Mouse (Mus musculus) testis, adult 2 months (tissue): ENCODE results near the gene Sncb. TPM values are rescaled to one million over a fixed set of nuclear protein-coding genes. Genes with fewer than 3 reads are reported as not detected.
"Not testable (repeated sequence)": the region's sequence is repeated elsewhere in the genome, so short reads cannot be mapped to it uniquely, and the experiment has no call there.

Experiments used
- H3K27ac ChIP-seq: fragments of 200-500 bp; 2 replicates; pipeline ENCODE4 v1.5.1; 2012; ENCODE audit warnings: low read depth, low read length; ENCODE audit not compliant: control insufficient read depth, insufficient read depth
- H3K27me3 ChIP-seq: fragments of 200-500 bp; 2 replicates; pipeline ENCODE4 v1.6.1; 2012; ENCODE audit warnings: mild to moderate bottlenecking, low read length, moderate library complexity; ENCODE audit not compliant: control insufficient read depth, insufficient read depth
- H3K36me3 ChIP-seq: fragments of 200-500 bp; 2 replicates; pipeline ENCODE4 v1.6.1; 2012; ENCODE audit warnings: mild to moderate bottlenecking, low read length; ENCODE audit not compliant: control insufficient read depth, insufficient read depth
- H3K4me1 ChIP-seq: fragments of 200-500 bp; 2 replicates; pipeline ENCODE4 v1.6.1; 2012; ENCODE audit warnings: low read length; ENCODE audit not compliant: control insufficient read depth, insufficient read depth
- H3K4me3 ChIP-seq: fragments of 200-500 bp; 2 replicates; pipeline ENCODE4 v1.5.1; 2012; ENCODE audit warnings: low read depth, mild to moderate bottlenecking, low read length, moderate library complexity, mixed read lengths; ENCODE audit not compliant: control insufficient read depth
- CTCF ChIP-seq: fragments of 200-500 bp; IDR thresholded peaks from 2 replicates; pipeline ENCODE4 v1.5.1; 2012; ENCODE audit warnings: low read depth, mild to moderate bottlenecking, inconsistent platforms, low read length, moderate library complexity; ENCODE audit not compliant: control insufficient read depth, insufficient read depth, insufficient replicate concordance
- POLR2A ChIP-seq: fragments of 200-500 bp; IDR thresholded peaks from 2 replicates; pipeline ENCODE4 v1.6.1; 2012; ENCODE audit warnings: low read depth, mild to moderate bottlenecking, inconsistent platforms, low read length, moderate library complexity; ENCODE audit not compliant: control insufficient read depth
- polyA plus RNA-seq: library from polyadenylated mRNA; depleted of rRNA; stranded (reverse); fragments of >200 nt; gene quantifications from 2 replicates; pipeline ENCODE4 v1.2.3, GENCODE M21; 2012

Sncb gene
- polyA plus RNA-seq, 1 experiment = 2.0 TPM

DNA sequence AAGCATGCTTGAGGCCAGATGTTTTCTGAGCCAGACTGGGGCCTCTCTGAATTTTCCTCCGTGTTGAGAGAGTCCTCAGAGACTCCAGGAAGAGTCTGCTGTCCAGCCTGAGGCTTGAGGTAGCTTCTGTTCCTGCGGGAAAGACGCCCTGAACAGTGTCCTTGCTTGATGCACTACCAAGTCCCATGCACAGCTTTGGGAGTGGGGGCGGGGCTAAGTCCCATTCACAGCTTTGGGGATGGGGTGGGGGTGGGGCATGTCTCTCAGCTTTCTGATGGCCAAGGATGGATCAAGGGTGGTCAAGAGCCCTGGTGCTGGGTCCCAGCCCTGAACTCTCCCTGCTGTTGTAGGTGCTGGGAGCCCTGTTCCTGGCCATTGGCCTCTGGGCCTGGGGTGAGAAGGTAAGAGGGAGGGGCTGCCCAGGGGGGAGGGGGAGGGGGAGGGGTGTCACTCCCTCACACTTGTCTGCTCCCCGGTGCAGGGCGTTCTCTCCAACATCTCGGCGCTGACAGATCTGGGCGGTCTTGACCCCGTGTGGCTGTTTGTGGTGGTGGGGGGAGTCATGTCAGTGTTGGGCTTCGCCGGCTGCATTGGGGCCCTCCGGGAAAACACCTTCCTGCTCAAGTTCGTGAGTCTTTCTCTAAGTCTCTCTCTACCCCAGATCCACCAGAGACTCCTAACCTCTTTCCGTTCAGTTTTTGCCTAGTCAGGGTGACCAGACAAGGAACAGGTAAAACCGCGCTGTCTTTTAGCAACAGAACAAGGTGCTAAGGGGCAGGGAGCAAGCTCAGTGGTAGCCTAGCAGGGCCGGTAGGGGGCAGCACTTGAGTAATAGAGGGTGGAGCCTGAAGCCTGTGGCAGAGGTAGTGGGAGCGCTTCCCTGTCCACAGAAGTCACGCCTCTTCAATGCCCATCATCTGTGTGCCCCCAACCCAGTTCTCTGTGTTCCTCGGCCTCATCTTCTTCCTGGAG lies 26.1 kb upstream of the Sncb start:
- no peaks in the 10 kb centered on the region for H3K27me3 ChIP-seq
- H3K4me3 ChIP-seq = no peak overlapping the region
- peaks cover 16% of the 10 kb centered on the region for H3K4me1 ChIP-seq
- peak; percentile 72 for TF ChIP-seq CTCF
- no peak for TF ChIP-seq POLR2A
- H3K36me3 ChIP-seq = no peaks in the 10 kb centered on the region
- H3K27ac ChIP-seq = no peak overlapping the region

DNA sequence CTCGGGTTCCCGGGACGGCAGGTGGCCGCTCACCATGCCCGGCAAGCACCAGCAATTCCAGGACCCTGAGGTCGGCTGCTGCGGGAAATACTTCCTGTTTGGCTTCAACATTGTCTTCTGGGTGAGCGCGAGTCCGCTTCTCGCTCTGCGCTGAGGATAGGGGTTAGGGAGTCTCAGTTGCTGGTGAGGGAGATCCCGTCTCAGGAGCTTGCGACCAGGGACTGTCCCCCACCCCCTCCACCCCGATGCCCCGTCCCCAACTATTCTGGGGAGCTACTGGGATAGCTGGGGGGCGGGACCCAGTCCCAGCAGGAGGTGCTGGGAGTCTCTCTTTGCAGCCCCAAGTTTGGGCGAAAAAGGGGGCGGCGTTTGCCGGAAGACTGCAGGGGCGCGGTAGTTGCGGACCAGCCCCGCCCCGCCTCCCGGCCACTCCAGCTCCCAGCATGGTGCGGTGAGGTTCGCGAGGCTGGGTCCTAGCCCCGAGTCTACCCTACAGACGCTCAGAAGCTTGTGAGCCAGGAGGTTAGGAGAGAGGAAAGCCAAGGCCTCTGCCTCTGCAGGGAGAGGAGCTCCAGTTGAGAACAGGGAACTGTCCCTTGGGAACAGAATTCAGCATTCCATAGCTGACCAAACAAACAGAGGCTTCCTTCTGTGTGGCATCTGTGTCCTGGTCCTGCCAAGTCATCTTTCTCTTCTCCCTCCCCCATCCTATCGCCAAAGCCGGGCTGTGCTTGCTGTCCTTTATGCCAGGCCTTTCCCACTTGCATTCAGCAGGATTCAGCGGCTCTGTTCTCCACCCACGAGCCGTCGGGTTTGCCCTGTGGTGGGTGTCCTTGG lies 23.4 kb upstream of the Sncb start:
- Histone ChIP-seq H3K4me3 (peak overlapping the region; percentile 81), H3K27ac (peak overlapping the region; percentile 26; the same call in 1 of the 2 replicates), H3K36me3 (no peaks in the 10 kb centered on the region), H3K27me3 (no peaks in the 10 kb centered on the region), H3K4me1 (peaks cover 16% of the 10 kb centered on the region)
- no peak; the same call in 1 of the 2 replicates for TF ChIP-seq POLR2A
- no peak for TF ChIP-seq CTCF

DNA sequence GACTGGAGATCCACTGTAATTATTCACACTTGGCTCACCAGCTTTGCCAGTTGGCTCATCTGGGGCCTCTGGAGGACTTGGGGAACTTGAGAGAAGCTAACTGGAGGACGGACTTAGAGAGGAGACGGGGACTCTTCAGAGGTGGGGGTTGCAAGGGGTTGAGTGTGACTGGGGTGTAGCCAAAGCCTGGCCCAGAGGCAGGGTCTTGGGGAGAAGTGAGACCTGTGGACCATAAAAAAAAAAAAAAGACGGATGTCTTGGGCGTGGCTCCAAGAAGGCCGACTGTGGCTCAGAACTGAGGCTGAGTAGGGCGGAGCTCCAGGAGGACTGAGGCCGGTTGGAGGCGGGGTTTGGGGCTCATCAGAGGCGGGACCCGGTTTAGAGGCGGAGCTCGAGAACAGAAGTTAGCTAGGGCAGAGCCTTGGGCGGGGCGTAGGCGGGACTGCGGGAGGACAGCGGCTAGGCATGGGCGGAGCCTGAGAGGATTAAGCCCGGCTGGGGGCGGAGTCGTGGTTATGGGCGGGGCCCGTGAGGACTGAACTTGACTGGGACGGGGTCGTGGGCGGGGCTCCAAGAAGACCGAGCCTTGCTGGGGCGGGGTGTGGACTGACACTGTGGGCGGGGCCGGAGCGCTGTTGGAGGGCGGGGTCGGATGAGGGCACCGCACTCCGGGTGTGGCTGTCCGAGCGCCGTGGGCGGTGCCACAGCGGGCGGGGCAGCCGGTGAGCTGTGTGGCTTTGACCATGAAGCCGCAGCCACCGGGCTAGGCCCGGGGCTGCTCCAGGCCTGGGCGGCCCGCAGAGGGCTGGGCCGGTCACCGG lies 22.6 kb upstream of the Sncb start, which contains the start of gene Tspan17:
Gene Tspan17 (plus strand): TSS at position 638 of the 821 bp plus-strand sequence.
- Histone ChIP-seq H3K27me3 (no peaks in the 10 kb centered on the region), H3K36me3 (no peaks in the 10 kb centered on the region), H3K4me1 (peaks cover 16% of the 10 kb centered on the region), H3K4me3 (peak within 1 kb of the TSS; percentile 81), H3K27ac (peak within 1 kb of the TSS; percentile 26; the same call in 1 of the 2 replicates)
- TF ChIP-seq POLR2A = peak; percentile 54
- no peak for TF ChIP-seq CTCF

DNA sequence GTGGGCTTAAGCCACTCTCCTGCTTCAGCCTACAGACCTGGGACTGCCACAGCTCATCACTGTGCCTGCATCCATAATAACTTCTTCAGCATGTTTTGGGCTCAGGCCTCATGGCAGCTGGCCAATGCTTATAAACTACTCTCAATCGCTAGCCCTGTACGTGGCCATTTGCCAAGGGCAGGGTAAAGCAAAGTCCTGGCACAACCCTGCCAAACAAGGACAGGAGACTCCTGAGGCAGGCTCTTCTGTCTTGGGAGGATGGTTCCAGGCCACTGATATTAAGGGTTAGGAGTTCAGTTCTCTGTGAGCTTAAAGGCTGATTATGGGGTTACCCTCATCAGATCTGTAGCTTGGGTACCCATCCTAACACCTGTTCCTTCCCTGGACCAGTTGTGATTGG lies 21.2 kb upstream of the Sncb start:
- H3K27ac ChIP-seq, H3K27me3 ChIP-seq, H3K36me3 ChIP-seq, H3K4me3 ChIP-seq: not testable (repeated sequence)
- peaks cover 11% of the 10 kb centered on the region for H3K4me1 ChIP-seq

DNA sequence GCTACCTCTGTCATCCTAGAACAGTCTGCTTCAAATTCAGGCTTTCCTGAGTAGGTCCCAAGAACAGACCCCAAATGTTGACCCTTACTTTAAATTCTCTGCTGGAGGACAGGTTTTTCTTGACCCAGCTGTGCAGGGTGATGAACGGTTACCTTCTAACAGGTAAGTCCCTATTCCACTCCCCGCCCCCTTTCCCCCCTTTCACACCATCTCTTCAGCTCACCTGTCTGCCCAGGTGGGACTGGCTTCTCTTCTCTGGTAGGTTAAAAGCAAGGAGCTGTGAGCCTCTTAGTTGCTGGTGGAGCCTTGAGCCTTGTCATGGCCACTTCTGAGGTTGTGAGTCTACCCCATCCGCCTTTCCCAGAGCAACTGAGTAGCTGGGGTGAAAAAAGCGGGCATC lies 17.3 kb upstream of the Sncb start, which contains the start of gene Eif4e1b:
Gene Eif4e1b (plus strand): TSS at position 301 of the 400 bp plus-strand sequence.
- H3K27ac ChIP-seq = no peak within 1 kb of the TSS
- no peaks in the 10 kb centered on the region for H3K27me3 ChIP-seq
- TF ChIP-seq POLR2A = no peak
- no peak for TF ChIP-seq CTCF
- H3K4me3 ChIP-seq = no peak within 1 kb of the TSS
- no peaks in the 10 kb centered on the region for H3K36me3 ChIP-seq
- H3K4me1 ChIP-seq = peaks cover 3% of the 10 kb centered on the region; the same call in 1 of the 2 replicates

DNA sequence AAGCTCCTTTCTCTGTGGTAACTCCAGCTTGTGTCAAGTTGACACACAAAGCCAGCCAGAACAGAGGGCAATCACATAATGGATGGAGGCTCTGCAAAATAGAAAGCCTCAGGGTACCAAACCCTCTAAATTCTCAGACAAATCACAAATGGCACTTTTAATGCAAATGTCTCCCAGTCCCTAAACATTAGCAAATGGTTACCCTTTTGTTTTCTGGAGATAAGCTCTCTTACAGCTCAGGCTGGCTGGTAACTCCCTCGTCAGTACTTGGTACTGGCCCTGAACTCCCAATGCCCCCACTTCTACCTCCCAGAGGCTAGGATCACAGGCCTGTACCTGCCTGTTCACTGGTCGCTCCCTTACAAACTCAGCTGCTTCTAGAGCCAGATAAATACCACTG lies 16.8 kb upstream of the Sncb start:
- H3K4me3 ChIP-seq = no peak overlapping the region
- no peaks in the 10 kb centered on the region for H3K36me3 ChIP-seq
- 0 out of 2 replicates have a peak, but pooled peaks cover 2% of the 10 kb centered on the region for H3K4me1 ChIP-seq
- no peak overlapping the region for H3K27ac ChIP-seq
- no peaks in the 10 kb centered on the region for H3K27me3 ChIP-seq
- TF ChIP-seq POLR2A = no peak
- no peak for TF ChIP-seq CTCF

DNA sequence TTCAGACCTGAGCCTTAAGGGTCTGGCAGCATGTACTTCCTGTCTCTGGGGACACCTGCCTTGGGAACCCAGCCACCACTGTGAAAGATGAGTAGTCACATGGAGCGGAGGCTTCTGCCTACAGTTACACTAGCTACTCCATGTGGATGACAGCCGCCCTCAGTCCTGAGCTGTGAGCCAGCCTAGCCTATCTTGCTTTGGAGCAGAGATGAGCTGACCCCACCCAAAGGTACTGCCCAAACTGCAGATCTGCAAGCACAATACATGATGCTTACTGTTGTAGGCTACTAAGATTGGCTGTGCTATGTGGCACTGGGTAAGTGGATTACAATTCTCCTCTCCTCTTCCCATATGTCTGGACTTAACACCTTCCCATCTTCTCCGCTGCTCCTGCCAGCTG lies 14.7 kb upstream of the Sncb start:
- H3K4me3 ChIP-seq = no peak overlapping the region
- no peaks in the 10 kb centered on the region for H3K36me3 ChIP-seq
- H3K4me1 ChIP-seq = 0 out of 2 replicates have a peak, but pooled peaks cover 2% of the 10 kb centered on the region
- no peaks in the 10 kb centered on the region for H3K27me3 ChIP-seq
- TF ChIP-seq POLR2A (no peak), CTCF (no peak)
- no peak overlapping the region for H3K27ac ChIP-seq
